Mouse (Mus musculus): ENCODE results near the gene Spcs3. TPM values are rescaled to one million over a fixed set of nuclear protein-coding genes. Genes with fewer than 3 reads are reported as not detected.
"Not testable (repeated sequence)": the region's sequence is repeated elsewhere in the genome, so short reads cannot be mapped to it uniquely, and the experiment has no call there.

Spcs3 gene
- polyA plus RNA-seq, 1 experiment: 87.3 TPM

DNA sequence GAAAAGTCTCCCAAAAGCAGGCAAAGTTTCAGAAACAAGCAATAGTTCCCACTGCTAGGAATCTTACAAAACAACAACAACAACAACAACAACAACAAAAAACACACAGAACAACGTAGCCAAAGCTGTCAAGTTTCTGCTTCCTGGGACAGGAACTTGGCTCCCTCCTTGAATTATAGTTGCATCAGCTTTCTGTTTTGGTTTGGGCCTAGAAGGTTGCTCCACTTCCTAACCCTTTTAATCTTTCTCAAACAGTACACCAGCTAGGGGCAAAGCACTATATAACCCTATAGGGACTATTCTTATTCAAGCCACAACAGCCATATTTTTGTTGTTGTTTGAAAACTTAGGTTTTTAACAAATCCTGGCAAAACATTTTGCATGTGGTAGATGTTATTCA, 11.5 kb upstream of the Spcs3 start:
- no peak overlapping the region for H3K4me3 ChIP-seq (ENCODE audit: insufficient read depth, low read length)
- no peak for TF ChIP-seq POLR2A (IDR thresholded peaks at IDR 0.05; ENCODE audit: low read depth, low read length)
- TF ChIP-seq CTCF (IDR thresholded peaks at IDR 0.05; ENCODE audit: borderline replicate concordance, insufficient read depth, low read length): no peak
- no peaks in the 10 kb centered on the region; the same call in 1 of the 2 replicates for H3K4me1 ChIP-seq (ENCODE audit: control insufficient read depth, insufficient read depth, low read length)
- no peak overlapping the region for H3K27ac ChIP-seq (ENCODE audit: insufficient read depth, low read length)

DNA sequence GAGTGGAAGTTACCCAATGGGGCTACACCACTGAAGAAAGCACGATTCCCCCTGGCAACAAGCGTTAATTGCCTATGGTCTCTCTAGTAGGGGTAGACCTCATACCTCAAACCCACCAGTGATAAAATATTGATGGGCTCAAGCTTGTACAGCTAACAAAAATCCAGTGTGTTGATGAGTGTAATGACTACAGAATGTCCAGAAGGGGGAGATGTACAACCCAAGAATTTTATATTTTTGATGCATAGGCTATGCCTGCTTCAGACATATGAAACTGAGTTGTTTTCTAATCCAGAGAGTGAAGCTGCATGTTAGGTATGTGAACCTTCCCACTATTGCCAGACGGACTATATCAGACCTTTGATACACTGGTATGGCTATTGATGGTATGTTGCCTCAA, 7.5 kb upstream of the Spcs3 start:
- no peak for TF ChIP-seq POLR2A (IDR thresholded peaks at IDR 0.05; ENCODE audit: low read depth, low read length)
- no peak for TF ChIP-seq CTCF (IDR thresholded peaks at IDR 0.05; ENCODE audit: borderline replicate concordance, insufficient read depth, low read length)
- Histone ChIP-seq H3K27ac (ENCODE audit: insufficient read depth, low read length) (no peak overlapping the region), H3K4me3 (ENCODE audit: insufficient read depth, low read length) (no peak overlapping the region), H3K4me1 (ENCODE audit: control insufficient read depth, insufficient read depth, low read length) (no peaks in the 10 kb centered on the region)

DNA sequence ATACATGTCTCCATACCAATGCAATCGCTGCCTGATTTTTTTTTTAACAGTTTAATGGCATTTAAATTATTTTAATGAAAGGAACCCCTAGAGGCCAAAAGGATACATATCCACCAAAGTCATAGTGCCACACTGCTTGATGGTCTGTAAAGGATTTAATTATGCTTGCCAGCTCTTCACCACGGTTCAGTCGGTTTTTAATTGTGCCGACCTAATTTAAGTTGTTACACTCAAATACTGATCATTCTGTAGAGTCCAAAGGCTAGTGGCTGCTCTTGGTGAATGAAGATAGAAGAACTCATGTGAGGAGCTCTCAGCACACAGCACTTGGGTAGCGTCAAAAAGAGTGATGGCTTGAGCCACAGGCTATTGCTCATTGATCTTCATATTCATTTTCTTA, 5.4 kb upstream of the Spcs3 start:
- Histone ChIP-seq H3K27ac (ENCODE audit: insufficient read depth, low read length) (no peak overlapping the region), H3K4me1 (ENCODE audit: control insufficient read depth, insufficient read depth, low read length) (no peaks in the 10 kb centered on the region), H3K4me3 (ENCODE audit: insufficient read depth, low read length) (no peak overlapping the region)
- TF ChIP-seq CTCF (IDR thresholded peaks at IDR 0.05; ENCODE audit: borderline replicate concordance, insufficient read depth, low read length): no peak
- no peak for TF ChIP-seq POLR2A (IDR thresholded peaks at IDR 0.05; ENCODE audit: low read depth, low read length)

DNA sequence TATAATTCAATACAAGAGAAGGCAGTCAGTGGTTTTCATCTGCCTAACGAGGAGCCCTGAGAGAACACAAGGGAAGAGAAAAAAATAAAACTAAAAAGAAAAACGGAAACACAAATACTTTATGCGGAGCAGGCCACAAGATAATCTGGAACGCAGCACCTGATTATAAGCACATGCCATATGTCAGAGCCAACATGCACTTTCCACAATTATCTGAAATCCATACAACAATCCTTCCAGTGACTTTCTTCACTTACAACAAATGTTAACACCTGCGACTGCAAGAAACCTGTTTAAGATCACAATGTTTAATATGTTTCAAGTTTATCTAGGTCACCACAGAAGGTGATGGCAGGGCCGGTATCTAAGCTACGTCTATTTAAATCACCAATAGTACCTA, 1.2 kb downstream of the Spcs3 start:
- Histone ChIP-seq H3K4me1 (ENCODE audit: control insufficient read depth, insufficient read depth, low read length) (peaks cover 2% of the 10 kb centered on the region), H3K27ac (ENCODE audit: insufficient read depth, low read length) (no peak overlapping the region; the same call in 1 of the 2 replicates), H3K4me3 (ENCODE audit: insufficient read depth, low read length) (peak overlapping the region; percentile 97)
- no peak for TF ChIP-seq POLR2A (IDR thresholded peaks at IDR 0.05; ENCODE audit: low read depth, low read length)
- no peak for TF ChIP-seq CTCF (IDR thresholded peaks at IDR 0.05; ENCODE audit: borderline replicate concordance, insufficient read depth, low read length)

DNA sequence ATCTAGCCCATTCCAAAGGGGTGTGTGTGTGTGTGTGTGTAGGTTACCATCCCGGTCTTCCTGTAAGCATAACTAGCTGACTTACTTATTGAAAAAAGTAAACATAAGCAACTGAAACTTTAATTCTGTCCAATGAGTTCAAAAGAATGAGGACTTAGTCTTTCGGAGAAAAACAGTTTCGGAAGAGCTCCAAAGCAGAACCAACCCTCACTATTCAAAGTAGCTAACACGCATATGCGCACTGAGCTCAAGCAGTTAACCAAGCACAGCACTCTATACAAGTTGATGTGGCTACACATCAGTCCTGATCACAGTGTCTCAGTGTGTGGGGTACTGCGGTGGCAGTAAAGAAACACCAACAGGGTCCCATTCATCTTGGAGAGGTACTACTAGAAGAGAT, 3.1 kb downstream of the Spcs3 start:
- Histone ChIP-seq H3K4me1 (ENCODE audit: control insufficient read depth, insufficient read depth, low read length) (peaks cover 2% of the 10 kb centered on the region), H3K4me3 (ENCODE audit: insufficient read depth, low read length) (no peak overlapping the region; the same call in 1 of the 2 replicates), H3K27ac (ENCODE audit: insufficient read depth, low read length) (no peak overlapping the region)
- no peak for TF ChIP-seq POLR2A (IDR thresholded peaks at IDR 0.05; ENCODE audit: low read depth, low read length)
- no peak for TF ChIP-seq CTCF (IDR thresholded peaks at IDR 0.05; ENCODE audit: borderline replicate concordance, insufficient read depth, low read length)

DNA sequence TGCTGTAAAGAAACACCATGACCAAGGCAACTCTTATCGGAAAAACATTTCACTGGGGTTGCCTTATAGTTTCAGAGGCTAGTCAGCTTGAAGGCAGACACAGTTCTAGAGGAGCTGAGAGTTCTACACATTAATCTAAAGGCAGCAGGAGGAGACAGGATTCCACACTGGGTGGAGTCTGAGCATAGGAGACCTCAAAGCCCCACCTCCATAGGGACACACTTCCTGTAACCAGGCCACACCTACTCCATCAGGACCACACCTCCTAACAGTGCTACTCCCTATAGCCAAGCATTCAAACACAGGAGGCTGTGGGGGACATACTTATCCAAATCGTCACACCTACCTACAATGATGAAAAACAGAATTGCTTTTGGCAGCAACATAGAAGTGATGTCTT, 4.2 kb downstream of the Spcs3 start:
- H3K27ac ChIP-seq (ENCODE audit: insufficient read depth, low read length): no peak overlapping the region
- TF ChIP-seq CTCF (IDR thresholded peaks at IDR 0.05; ENCODE audit: borderline replicate concordance, insufficient read depth, low read length) (no peak), POLR2A (IDR thresholded peaks at IDR 0.05; ENCODE audit: low read depth, low read length) (no peak)
- no peak overlapping the region for H3K4me3 ChIP-seq (ENCODE audit: insufficient read depth, low read length)
- H3K4me1 ChIP-seq (ENCODE audit: control insufficient read depth, insufficient read depth, low read length): peaks cover 2% of the 10 kb centered on the region

DNA sequence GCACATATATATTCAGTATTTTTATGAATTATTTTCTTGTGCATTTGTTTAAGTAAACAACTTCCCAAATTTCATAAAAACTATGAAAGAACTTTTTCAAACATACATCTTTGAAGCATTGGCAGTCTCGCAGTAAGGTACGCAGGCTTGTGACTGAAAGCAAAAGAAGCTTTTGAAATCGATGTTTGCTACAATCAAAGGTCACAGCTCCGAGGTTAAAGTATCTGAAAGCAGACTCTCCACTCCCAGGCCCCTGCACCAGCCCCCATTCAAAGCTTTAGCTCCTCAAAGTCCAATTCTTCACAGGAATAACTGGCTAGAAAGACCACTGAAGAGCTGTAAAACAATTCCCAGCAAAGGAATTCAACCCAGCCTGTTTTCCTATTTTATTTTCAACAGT, 9.3 kb downstream of the Spcs3 start:
- Histone ChIP-seq H3K27ac (ENCODE audit: insufficient read depth, low read length) (no peak overlapping the region), H3K4me1 (ENCODE audit: control insufficient read depth, insufficient read depth, low read length) (no peaks in the 10 kb centered on the region; the same call in 1 of the 2 replicates), H3K4me3 (ENCODE audit: insufficient read depth, low read length) (no peak overlapping the region)
- TF ChIP-seq POLR2A (IDR thresholded peaks at IDR 0.05; ENCODE audit: low read depth, low read length): no peak
- no peak for TF ChIP-seq CTCF (IDR thresholded peaks at IDR 0.05; ENCODE audit: borderline replicate concordance, insufficient read depth, low read length)

DNA sequence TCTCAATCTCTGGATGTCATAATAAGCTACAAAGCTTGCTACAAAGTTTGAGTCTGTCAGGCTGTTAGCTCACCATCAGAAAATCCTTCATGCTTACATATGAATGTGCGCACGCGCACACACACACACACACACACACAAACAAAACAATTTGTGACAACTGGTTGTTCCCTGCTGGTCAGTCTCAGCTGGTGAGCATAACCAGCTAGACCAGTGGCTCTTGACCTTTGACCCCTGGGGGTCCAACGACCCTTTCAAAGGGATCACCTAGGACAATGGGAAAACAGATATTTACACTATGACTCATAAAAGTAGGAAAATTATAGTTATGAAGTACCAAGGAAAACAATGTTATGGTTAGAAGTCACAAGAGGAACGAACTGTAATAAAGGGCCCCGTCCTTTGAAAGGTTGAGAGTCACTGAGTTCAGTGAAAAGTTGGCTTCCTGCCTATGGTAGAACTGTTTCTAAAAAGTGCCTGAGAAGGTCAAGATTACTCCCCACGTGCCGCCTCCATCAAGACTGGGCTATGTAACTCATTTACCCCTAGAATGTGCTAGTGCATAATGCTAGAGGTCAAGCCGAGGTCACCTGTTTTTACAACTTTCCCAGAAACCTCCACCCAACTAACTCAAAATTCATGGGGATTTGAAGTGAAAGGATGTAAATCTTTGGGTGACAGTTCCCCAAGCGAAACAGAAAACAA, 10.9 kb downstream of the Spcs3 start:
- no peaks in the 10 kb centered on the region for H3K4me1 ChIP-seq (ENCODE audit: control insufficient read depth, insufficient read depth, low read length)
- no peak overlapping the region for H3K27ac ChIP-seq (ENCODE audit: insufficient read depth, low read length)
- no peak for TF ChIP-seq POLR2A (IDR thresholded peaks at IDR 0.05; ENCODE audit: low read depth, low read length)
- H3K4me3 ChIP-seq (ENCODE audit: insufficient read depth, low read length): no peak overlapping the region

DNA sequence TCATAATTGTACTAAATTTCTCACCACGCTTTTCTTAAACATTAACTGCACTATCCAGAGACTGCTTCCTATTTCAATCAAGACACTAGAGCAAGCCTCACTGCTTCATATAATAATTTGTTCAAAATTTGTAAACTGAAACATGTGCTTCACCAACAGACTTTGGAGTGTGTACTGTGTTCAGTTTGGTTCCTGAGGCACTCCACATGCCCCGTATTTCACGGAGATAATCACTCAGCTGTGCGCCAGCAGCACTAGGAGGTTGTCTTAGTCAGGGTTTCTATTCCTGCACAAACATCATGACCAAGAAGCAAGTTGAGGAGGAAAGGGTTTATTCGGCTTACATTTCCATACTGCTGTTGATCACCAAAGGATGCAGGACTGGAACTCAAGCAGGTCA, 17.6 kb downstream of the Spcs3 start:
- H3K27ac ChIP-seq (ENCODE audit: insufficient read depth, low read length); H3K4me3 ChIP-seq (ENCODE audit: insufficient read depth, low read length); H3K4me1 ChIP-seq (ENCODE audit: control insufficient read depth, insufficient read depth, low read length): not testable (repeated sequence)

DNA sequence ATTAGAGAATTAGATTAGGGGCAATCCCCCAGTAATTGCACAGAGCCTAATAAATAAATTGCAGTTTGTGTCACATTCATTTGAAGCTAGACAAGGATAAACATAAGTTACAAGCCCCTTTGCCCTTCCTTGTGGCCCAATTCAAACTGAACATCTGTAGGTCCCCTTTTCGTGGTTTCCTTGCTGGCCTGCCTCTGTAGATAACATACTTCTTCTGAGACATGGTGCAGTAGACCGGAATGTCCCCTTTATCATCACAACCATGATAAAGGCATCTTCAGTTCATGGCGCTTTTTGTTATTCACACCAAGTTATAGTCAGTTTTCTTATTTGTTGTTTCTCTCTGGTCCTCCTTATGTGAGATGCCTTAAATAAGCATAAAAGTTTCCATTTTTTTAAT, 18.0 kb downstream of the Spcs3 start:
- H3K27ac ChIP-seq (ENCODE audit: insufficient read depth, low read length): no peak overlapping the region
- TF ChIP-seq CTCF (IDR thresholded peaks at IDR 0.05; ENCODE audit: borderline replicate concordance, insufficient read depth, low read length) (no peak), POLR2A (IDR thresholded peaks at IDR 0.05; ENCODE audit: low read depth, low read length) (no peak)
- peaks cover 2% of the 10 kb centered on the region; the same call in 1 of the 2 replicates for H3K4me1 ChIP-seq (ENCODE audit: control insufficient read depth, insufficient read depth, low read length)
- H3K4me3 ChIP-seq (ENCODE audit: insufficient read depth, low read length): no peak overlapping the region
